Mouse (Mus musculus): ENCODE data around the gene Ak9.

DNA sequence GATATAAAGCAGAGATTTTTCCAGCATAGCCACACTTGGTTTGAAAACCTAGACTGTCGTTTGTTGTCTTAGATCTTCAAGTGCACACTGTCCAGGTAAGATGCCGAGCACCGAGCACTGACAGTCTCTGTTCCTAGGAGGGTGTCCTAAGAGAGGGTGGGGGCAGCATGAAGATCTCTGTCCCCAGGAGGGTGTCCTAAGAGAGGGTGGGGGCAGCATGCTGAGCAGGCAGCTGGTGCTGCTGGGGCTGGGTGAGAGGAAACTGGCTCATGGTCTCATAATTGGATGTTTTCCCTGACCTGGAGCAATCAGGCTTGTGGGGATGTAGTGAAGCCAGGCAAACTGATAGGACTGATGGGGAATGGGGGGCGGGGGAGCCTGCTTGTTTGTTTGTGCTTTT is 156.2 kb downstream of the Ak9 start:
- no peak for TF ChIP-seq POLR2A (IDR thresholded peaks at IDR 0.05; ENCODE audit: low read depth, low read length)
- no peak for TF ChIP-seq CTCF (conservative IDR thresholded peaks at IDR 0.05; ENCODE audit: insufficient read depth, insufficient read length, low read depth, low read length)

All from kidney, adult 2 months (tissue).